8 mouse cellular contexts compared by ENCODE assay signal in the genomic region with DNA sequence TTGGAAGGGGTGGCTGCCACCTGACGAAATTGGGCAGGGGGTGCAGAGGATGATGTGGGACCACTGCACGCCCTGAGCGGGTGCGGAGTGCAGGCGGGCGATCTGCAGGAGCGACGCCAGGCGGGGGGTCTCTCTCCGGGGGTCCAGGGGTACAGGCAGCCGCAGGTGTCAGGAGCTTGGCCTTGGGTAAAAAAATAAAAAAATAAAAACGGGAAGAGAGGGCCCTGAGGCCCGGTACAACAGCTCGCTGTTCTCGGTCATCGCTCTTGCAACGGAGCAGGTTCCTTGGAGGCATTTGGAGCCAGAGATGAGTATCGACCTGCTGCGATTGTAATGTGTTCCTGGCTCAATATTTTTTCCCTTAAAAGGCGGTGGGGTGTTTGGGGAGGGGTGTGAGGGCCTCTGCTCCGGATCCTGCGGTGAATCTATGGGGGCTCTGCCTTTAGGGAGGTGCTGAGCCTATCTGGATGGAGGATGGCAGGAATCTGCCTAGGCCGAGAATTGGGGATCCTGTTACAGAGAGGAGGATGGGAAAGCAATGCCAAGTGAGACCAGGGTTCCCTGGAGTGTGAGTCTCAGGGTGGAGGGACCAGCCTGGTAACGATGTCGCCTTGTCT. TPM values are rescaled to one million over a fixed set of nuclear protein-coding genes. Genes with fewer than 3 reads are reported as not detected.
DNase-seq lines count a peak whose midpoint lies in the region; ATAC-seq and TF ChIP-seq lines count a peak whose summit lies in the region.

No protein-coding gene starts in this region.

- no peaks in the 10 kb centered on the region for H3K9me3 ChIP-seq in erythroblast, embryonic 14.5 days (ENCODE audit: control insufficient read depth, low read length)
- H3K9me3 ChIP-seq in hindbrain, embryonic 11.5 days (ENCODE audit: control insufficient read depth, low read length): no peaks in the 10 kb centered on the region
- no peaks in the 10 kb centered on the region for H3K9me3 ChIP-seq in liver, embryonic 13.5 days (replicated peaks)
- H3K9me3 ChIP-seq in stomach, embryonic 16.5 days (replicated peaks; ENCODE audit: control insufficient read depth, low read length): no peaks in the 10 kb centered on the region

- WGBS in hindbrain, embryonic 11.5 days: 2% methylated on average over 25 of the region's 25 CpGs
- 10% methylated on average over 25 of the region's 25 CpGs for WGBS in liver, embryonic 13.5 days (ENCODE audit: insufficient replicate concordance)
- WGBS in stomach, embryonic 16.5 days: 6% methylated on average over 25 of the region's 25 CpGs

- DNase-seq in testis, postnatal 10 days (ENCODE audit: low spot score): no peak
- DNase-seq in hindbrain, embryonic 11.5 days (ENCODE audit: low spot score): peak; percentile 37
- no peak for DNase-seq in liver, embryonic 13.5 days
- no peak for DNase-seq in spleen, adult 12 weeks (ENCODE audit: low spot score)

- peak overlapping the region; percentile 93 for H3K4me2 ChIP-seq in hindbrain, embryonic 11.5 days (replicated peaks; ENCODE audit: low read depth, low read length)
- peak overlapping the region; percentile 74 for H3K4me2 ChIP-seq in liver, embryonic 13.5 days
- H3K4me2 ChIP-seq in stomach, embryonic 16.5 days (ENCODE audit: low read depth, low read length): peak overlapping the region; percentile 94

- no peak for TF ChIP-seq POLR2A in testis, adult 2 months (IDR thresholded peaks at IDR 0.05; ENCODE audit: control insufficient read depth, low read depth, low read length)

- H3K4me1 ChIP-seq in erythroblast, embryonic 14.5 days (ENCODE audit: control insufficient read depth): peaks cover 10% of the 10 kb centered on the region
- H3K4me1 ChIP-seq in testis, adult 2 months (ENCODE audit: control insufficient read depth, insufficient read depth, low read length): peaks cover 17% of the 10 kb centered on the region
- H3K4me1 ChIP-seq in hindbrain, embryonic 11.5 days (replicated peaks; ENCODE audit: control insufficient read depth, insufficient read depth, low read length): peaks cover 8% of the 10 kb centered on the region; the same call in 1 of the 2 replicates
- H3K4me1 ChIP-seq in liver, embryonic 13.5 days (replicated peaks): peaks cover 16% of the 10 kb centered on the region
- peaks cover 11% of the 10 kb centered on the region for H3K4me1 ChIP-seq in stomach, embryonic 16.5 days (ENCODE audit: control insufficient read depth, insufficient read depth, low read length)

- H3K36me3 ChIP-seq in erythroblast, embryonic 14.5 days (ENCODE audit: control insufficient read depth): no peaks in the 10 kb centered on the region
- no peaks in the 10 kb centered on the region for H3K36me3 ChIP-seq in testis, adult 2 months (ENCODE audit: control insufficient read depth, insufficient read depth, low read length)
- no peaks in the 10 kb centered on the region for H3K36me3 ChIP-seq in hindbrain, embryonic 11.5 days (ENCODE audit: control insufficient read depth, insufficient read depth, low read length)
- H3K36me3 ChIP-seq in liver, embryonic 13.5 days: no peaks in the 10 kb centered on the region
- no peaks in the 10 kb centered on the region for H3K36me3 ChIP-seq in stomach, embryonic 16.5 days (ENCODE audit: control insufficient read depth, insufficient read depth, low read length)

- H3K4me3 ChIP-seq in erythroblast, embryonic 14.5 days (replicated peaks): peak overlapping the region; percentile 56
- H3K4me3 ChIP-seq in testis, adult 2 months (ENCODE audit: control insufficient read depth, low read depth, low read length): peak overlapping the region; percentile 84
- H3K4me3 ChIP-seq in hindbrain, embryonic 11.5 days (ENCODE audit: low read depth, low read length): peak overlapping the region; percentile 72
- H3K4me3 ChIP-seq in liver, embryonic 13.5 days (replicated peaks): peak overlapping the region; percentile 57
- peak overlapping the region; percentile 64 for H3K4me3 ChIP-seq in stomach, embryonic 16.5 days (replicated peaks; ENCODE audit: low read length)

- ATAC-seq in erythroblast, adult 5-6 weeks (replicated peaks; ENCODE audit: low FRiP score, poor library complexity, severe bottlenecking): no peak
- ATAC-seq in hindbrain, embryonic 11.5 days (ENCODE audit: low FRiP score): no peak; the same call in 1 of the 2 replicates
- ATAC-seq in liver, embryonic 13.5 days (ENCODE audit: low read depth): no peak
- ATAC-seq in stomach, embryonic 16.5 days (ENCODE audit: insufficient read depth, low FRiP score): no peak

- peaks cover 32% of the 10 kb centered on the region for H3K27me3 ChIP-seq in erythroblast, embryonic 14.5 days (ENCODE audit: control insufficient read depth)
- no peaks in the 10 kb centered on the region for H3K27me3 ChIP-seq in testis, adult 2 months (ENCODE audit: control insufficient read depth, insufficient read depth, low read length)
- peaks cover 2% of the 10 kb centered on the region; the same call in 1 of the 2 replicates for H3K27me3 ChIP-seq in hindbrain, embryonic 11.5 days (ENCODE audit: control insufficient read depth, insufficient read depth, low read length)
- peaks cover 49% of the 10 kb centered on the region for H3K27me3 ChIP-seq in liver, embryonic 13.5 days
- H3K27me3 ChIP-seq in stomach, embryonic 16.5 days (ENCODE audit: control insufficient read depth, insufficient read depth, low read length): 0 out of 2 replicates have a peak, but pooled peaks cover 4% of the 10 kb centered on the region

- TF ChIP-seq CTCF in testis, adult 2 months (IDR thresholded peaks at IDR 0.05; ENCODE audit: control insufficient read depth, insufficient read depth, insufficient replicate concordance, low read depth, low read length): no peak

- H3K27ac ChIP-seq in testis, adult 2 months (ENCODE audit: control insufficient read depth, insufficient read depth, low read depth, low read length): no peak overlapping the region
- H3K27ac ChIP-seq in hindbrain, embryonic 11.5 days (ENCODE audit: low read depth, low read length): peak overlapping the region; percentile 39; the same call in 1 of the 2 replicates
- no peak overlapping the region for H3K27ac ChIP-seq in liver, embryonic 13.5 days
- no peak overlapping the region for H3K27ac ChIP-seq in stomach, embryonic 16.5 days (ENCODE audit: low read length)

- H3K9ac ChIP-seq in hindbrain, embryonic 11.5 days (ENCODE audit: low read depth, low read length): peak overlapping the region; percentile 65
- peak overlapping the region; percentile 43; the same call in 1 of the 2 replicates for H3K9ac ChIP-seq in liver, embryonic 13.5 days
- peak overlapping the region; percentile 71 for H3K9ac ChIP-seq in stomach, embryonic 16.5 days (ENCODE audit: low read length)

RNA-seq across cellular contexts. Expression of a gene that starts 0.8 kb away (rescaled TPM):
- 0.02 and 0.07 TPM in 2 replicates for polyA plus RNA-seq in erythroblast, embryonic 14.5 days (2012)
- total RNA-seq in erythroblast, adult 5-6 weeks (2015; ENCODE audit: low replicate concordance): 0.63 TPM in 1 of 2 replicates, not detected in the other
- 0.51 and 0.70 TPM in 2 replicates for total RNA-seq in erythroblast, adult 5-6 weeks (2017; ENCODE audit: low replicate concordance)
- 2.4 and 2.9 TPM in 2 replicates for polyA plus RNA-seq in testis, adult 2 months (2012; rRNA removed)
- polyA plus RNA-seq in hindbrain, embryonic 11.5 days (2014; fragmentation: Nextera tagmentation; extraction: Ambion mirVana): 14.0 and 14.7 TPM in 2 replicates
- polyA plus RNA-seq in liver, embryonic 13.5 days (2015; fragmentation: Nextera tagmentation; extraction: Ambion mirVana): 5.1 and 5.2 TPM in 2 replicates
- polyA plus RNA-seq in stomach, embryonic 16.5 days (2015; fragmentation: Nextera tagmentation; extraction: Ambion mirVana): 3.4 and 4.6 TPM in 2 replicates
